ENCODE assay signal across 17 mouse cellular contexts in the genomic region with DNA sequence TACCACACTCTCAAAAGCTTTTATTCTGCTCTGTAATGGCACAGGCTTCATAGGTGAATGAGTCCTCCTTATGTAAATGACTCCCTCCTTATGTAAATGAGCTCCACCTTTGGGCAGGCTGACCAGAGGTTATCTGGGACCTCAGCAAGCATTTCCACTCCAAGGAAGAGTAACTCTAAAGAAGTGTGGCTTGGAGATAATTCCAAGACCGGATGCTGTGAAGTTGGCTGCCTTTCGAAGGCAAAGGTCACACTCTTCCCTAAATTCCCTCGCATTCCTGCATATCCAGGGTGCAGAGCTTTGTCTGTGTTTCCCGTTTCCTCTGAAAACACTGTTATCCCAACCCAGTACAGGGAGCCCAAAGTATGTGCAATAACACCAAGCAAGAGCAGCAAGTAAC.
"Had no signal": no experiment of that assay in that cellular context is flagged by ENCODE, and none has a peak within 500 bp of the region (broad histone marks: within the 10 kb centered on the region; RNA-seq: fewer than 3 reads in every experiment).

No protein-coding gene starts in this region.

- H3K4me3 ChIP-seq: megakaryocyte, embryonic 14.5 days; midbrain, embryonic 12.5 days; neural tube, embryonic 12.5 days had no signal

- H3K27ac ChIP-seq: liver, embryonic 14.5 days; macrophage; midbrain, embryonic 12.5 days; neural tube, embryonic 12.5 days had no signal

- H3K9me3 ChIP-seq: midbrain, embryonic 12.5 days; neural tube, embryonic 12.5 days had no signal

- H3K36me3 ChIP-seq: midbrain, embryonic 12.5 days; neural tube, embryonic 12.5 days had no signal

- DNase-seq: lung, adult 18-20 months; lung, embryonic 14.5 days; lung, postnatal 10 days; midbrain, embryonic 14.5 days; retina, postnatal 1 day; right cerebral cortex, adult 18-20 months; right cerebral cortex, postnatal 25 days; right cerebral cortex, postnatal 4 days; spleen, adult 18-20 months; thymus, adult 18-20 months; thymus, postnatal 14 days; thymus, postnatal 36 days had no signal

- H3K9ac ChIP-seq: liver, embryonic 14.5 days; lung, embryonic 14.5 days; midbrain, embryonic 12.5 days; neural tube, embryonic 12.5 days had no signal

- H3K4me2 ChIP-seq: lung, embryonic 14.5 days; midbrain, embryonic 12.5 days; neural tube, embryonic 12.5 days had no signal

- H3K27me3 ChIP-seq: megakaryocyte, embryonic 14.5 days; midbrain, embryonic 12.5 days; neural tube, embryonic 12.5 days had no signal

- H3K4me1 ChIP-seq: neural tube, embryonic 12.5 days had no signal
